Mouse (Mus musculus) ovary, adult 18-20 months (tissue): ENCODE results near the gene Cnot4.

ENCODE experiments used
- DNase-seq: peaks from one replicate; pipeline ENCODE4 v3.0.0; 2022; ENCODE audit warnings: low spot score, mixed read lengths

The Cnot4 gene

DNA sequence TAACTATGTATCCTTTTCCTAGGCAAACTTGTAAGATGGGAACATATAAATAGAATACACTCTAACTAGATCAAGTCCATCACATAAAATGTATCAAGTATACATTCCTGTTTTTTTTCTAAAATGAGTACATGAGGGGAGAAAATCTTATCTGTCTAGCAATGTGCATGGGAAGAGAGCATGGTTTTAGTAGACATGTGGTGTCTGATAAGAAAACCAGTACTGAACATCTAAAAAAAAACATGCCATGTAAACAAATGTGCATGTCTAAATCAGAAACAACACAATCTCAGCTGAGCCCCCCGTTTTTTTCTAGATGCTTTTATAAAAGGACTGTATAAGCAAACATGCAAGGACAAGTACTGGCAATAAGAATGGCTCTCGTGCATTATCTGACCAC is 100.8 kb downstream of the Cnot4 start:
- no peak for DNase-seq

- DNase-seq = no peak
Observed at GRCm38 (mm10) chr6:35030811-35031210, 102.7 kb downstream of the Cnot4 start.

GRCm38 (mm10) chr6:35030226-35030625 is 103.3 kb downstream of the Cnot4 start:
- no peak for DNase-seq

GRCm38 (mm10) chr6:35028023-35028422 is 105.5 kb downstream of the Cnot4 start:
- no peak for DNase-seq

- no peak for DNase-seq
Observed at GRCm38 (mm10) chr6:35027257-35027656, 106.3 kb downstream of the Cnot4 start.

- DNase-seq = no peak
Observed at GRCm38 (mm10) chr6:35016624-35017023, 116.9 kb downstream of the Cnot4 start.

DNA sequence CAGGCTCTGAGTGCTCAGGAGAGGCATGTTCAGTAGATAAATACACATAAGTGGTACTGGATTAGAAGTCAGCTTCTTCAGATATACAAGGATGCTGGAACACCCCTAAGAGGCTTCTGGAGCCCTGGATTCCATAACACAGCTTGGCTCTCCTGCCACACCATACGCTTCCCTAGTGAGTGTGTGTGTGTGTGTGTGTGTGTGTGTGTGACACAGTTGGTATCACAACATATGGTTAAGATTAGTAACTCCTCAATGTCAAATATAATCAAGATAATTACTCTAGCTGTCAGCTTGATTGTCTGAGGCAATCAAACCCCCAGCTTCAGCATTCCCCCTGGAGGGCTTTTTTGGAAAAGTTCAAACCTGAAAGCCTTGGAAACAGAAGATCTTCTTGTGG is 121.6 kb downstream of the Cnot4 start:
- no peak for DNase-seq

GRCm38 (mm10) chr6:35010705-35011104 is 122.8 kb downstream of the Cnot4 start:
- no peak for DNase-seq

GRCm38 (mm10) chr6:35002261-35002669 is 131.3 kb downstream of the Cnot4 start:
- no peak for DNase-seq

- no peak for DNase-seq
Observed at GRCm38 (mm10) chr6:34999101-34999500, 134.4 kb downstream of the Cnot4 start.

DNA sequence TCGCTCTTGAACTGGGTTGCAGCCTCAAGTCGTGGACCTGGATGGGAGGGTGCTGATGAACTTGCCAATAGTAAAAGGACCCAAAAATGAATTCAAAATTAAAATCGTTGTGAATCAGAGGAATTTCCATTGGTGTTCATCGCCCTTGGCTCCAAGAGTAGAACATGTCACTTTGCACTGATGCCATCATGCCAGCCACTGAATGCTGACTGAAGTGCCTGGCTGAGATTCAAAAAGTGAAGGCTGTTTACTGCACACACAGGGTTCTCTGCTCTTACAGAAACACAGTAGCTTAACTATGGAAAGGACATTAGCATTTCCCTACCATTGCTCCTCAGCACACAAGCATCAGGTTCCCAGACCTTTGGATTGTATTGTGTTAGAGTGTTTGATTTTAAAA is 137.0 kb downstream of the Cnot4 start:
- no peak for DNase-seq

GRCm38 (mm10) chr6:34995265-34995681 is 138.3 kb downstream of the Cnot4 start:
- DNase-seq = peak; percentile 55

GRCm38 (mm10) chr6:34994692-34995091 is 138.8 kb downstream of the Cnot4 start:
- DNase-seq = no peak

GRCm38 (mm10) chr6:34989263-34989662 is 144.3 kb downstream of the Cnot4 start:
- no peak for DNase-seq

- DNase-seq = no peak
Observed at GRCm38 (mm10) chr6:34988081-34988761, 145.3 kb downstream of the Cnot4 start, which contains the start of gene Slc23a4. Gene Slc23a4, minus strand, starts transcription at chr6:34988404.

DNA sequence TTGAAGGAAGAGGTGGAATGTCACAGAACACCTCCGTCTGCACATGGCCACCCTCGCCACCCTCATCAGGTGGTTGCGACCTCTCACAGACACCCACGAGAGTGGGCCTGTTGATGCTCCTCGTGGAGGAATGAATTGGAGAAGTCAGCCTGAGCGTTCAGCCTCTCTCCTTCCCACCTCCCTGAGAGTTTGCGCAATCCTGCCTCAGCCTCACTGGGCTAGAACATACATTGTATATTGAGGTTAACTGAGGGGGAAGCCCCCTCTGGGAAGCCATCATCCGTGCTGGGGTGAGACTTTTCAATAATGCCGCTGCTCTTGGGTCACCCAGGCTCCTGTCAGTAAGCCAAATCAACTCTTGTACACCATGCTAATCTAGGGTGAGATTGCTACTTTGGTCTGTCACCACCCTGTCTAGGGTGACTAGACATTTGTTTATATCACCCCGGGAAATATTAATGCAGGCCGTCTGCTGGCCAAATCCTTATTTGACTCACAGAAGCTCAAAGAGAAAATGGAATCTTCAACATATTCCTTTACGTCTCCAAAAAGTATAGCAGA is 146.4 kb downstream of the Cnot4 start:
- DNase-seq = no peak

DNA sequence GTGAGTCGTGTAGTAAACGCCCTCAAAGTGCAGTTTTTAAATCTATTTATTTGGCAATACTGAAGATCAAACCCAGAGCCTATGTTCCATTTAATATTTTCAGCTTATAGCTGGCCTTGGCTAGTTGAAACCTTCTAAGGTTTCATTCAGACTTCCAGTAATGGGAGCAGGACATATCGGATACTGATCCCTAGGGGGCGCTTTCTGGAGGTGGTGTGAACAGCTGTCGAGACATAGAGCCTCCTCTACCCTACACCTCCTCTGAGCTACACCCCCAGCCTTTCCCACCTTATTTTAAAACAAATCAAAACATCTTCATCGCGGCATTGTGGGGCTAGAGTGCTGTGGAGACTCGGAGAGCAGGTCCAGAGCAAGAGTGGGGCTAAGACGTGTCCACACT is 152.9 kb downstream of the Cnot4 start:
- no peak for DNase-seq

DNA sequence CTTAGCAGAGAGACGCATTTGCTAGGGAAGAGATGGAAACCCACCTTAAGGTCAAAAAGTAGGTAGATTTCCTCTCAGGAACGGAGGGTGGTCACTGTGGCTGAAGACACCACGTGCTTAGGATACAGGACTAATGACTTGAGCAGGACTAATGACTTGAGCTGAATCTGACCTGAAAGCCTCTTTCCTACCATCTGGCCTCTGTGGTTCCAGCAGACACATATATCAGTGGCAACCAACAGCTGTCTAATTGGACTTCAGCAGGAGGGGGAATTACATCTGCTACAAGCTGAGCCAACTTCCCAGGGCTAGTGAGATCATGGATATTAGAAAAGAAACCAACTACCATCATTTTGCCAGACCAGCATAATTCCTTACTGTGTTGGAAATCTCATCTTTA is 154.2 kb downstream of the Cnot4 start:
- no peak for DNase-seq
